Mouse (Mus musculus) left cerebral cortex, postnatal 36 days (tissue): ENCODE data around the gene Asgr1. TPM values are rescaled to one million over a fixed set of nuclear protein-coding genes. Genes with fewer than 3 reads are reported as not detected.

ENCODE experiments used
- DNase-seq, 2 experiments: peaks; one replicate each; pipeline ENCODE4 v3.0.0; 2021 to 2022; ENCODE audit warnings: low spot score in 2 of 2, mixed read lengths in 1 of 2
- intact Hi-C: fragments of 180-260 bp; cut with DNase I; formaldehyde crosslinking; loops from one replicate; pipeline ENCODE4 v1.15.1; 2025
- total RNA-seq, 2 experiments: library from RNA; stranded (reverse); gene quantifications; 2 replicates each; pipeline ENCODE4 v1.2.3; 2021

The Asgr1 gene
- total RNA-seq, 2 experiments from 2014 or later = 0.99 to 1.1 TPM

DNA sequence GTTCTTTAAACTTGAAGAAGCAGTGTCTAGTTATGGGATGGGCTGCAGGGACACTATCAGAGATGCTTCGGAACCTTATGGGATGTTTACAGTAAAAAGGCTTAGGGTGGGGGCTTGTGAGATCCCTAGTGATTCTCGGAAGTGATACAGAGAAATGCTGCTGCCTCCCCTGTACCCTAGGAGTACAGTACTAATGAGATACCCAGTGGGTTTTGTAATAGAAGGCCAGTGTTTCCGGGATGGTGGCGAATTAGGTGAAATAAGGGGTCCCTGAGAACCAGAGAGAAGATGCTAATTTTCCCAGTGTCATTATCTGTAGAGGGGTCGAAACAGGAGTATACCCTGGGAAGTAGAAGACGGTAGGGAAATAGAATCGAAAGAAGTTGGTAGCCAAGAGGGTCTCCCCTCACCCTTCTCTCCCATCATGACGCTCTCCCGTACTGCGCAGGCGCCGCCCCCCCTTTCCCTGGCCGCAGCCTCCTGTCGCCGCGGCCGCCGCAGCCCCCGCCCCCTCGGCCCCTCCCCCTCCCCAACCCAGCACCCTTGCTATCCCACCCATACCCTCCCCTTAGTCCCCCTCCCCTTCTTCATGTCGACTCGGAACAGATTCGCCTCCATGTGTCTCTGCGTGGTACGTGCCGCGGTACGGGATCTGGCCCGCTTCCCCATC lies 30.3 kb upstream of the Asgr1 start:
- no peak for DNase-seq
- intact Hi-C loops = no loop called here

GRCm38 (mm10) chr11:70024151-70024514 lies 29.8 kb upstream of the Asgr1 start:
- DNase-seq = no peak
- intact Hi-C loops = no loop called here

DNA sequence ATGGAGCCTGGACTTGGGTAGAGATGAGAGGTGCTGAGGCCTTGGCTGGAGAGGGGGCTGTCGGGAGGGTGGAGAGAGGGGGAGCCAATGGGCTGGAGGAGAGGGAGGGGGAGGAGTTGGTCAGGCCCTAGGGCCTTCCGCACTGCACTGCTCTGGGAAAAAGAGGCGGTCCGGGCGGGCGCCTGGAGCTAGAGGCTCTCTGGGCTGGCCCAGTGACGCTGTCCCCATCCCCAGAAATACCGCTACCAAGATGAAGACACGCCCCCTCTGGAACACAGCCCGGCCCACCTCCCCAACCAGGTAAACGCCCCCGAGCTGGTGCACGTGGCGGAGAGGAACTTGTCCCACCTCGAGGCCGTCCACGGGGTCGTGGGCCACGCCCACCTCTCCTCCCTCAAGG lies 27.2 kb upstream of the Asgr1 start:
- DNase-seq = no peak
- intact Hi-C loops = no loop called here

- intact Hi-C loops = no loop called here
- DNase-seq = peak in 1 of 2 experiments; percentile 44
Measured at GRCm38 (mm10) chr11:70027397-70027796, 26.5 kb upstream of the Asgr1 start.

DNA sequence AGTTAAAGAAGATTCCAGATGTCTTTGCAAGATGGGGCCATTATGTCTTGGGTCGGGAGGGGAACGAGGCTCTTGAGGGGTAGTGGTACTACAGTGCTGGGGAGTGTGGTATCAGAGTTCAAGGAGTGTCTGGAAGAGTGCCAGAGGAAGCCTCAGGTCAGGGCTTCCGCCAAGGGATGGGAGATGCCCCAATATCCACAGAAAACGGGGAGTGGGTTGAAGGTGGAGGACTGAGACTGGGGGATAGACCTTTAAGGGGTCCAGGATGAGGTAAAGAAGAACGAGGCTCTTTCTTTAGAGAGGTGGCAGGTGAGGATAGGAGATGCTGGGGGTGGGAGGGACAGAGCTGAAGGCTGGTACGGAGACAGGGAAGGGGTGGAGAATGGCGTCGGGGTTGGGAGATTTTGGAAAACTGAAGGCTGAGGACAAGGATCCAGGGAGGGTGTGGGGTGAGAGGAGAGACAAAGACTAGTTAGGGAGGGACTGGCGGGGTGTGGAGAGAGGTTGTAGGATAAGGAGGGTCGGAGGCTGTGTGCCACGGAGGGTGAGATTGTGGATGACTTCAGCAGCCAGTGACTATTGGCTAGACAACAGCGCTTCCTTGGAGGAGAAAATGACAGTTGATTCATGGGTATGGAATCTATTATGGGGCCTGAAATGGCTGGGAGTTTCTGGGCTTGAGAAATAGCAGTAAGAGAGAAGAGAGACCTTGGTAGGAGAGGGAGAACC lies 25.3 kb upstream of the Asgr1 start:
- DNase-seq = no peak
- intact Hi-C loops = no loop called here

DNA sequence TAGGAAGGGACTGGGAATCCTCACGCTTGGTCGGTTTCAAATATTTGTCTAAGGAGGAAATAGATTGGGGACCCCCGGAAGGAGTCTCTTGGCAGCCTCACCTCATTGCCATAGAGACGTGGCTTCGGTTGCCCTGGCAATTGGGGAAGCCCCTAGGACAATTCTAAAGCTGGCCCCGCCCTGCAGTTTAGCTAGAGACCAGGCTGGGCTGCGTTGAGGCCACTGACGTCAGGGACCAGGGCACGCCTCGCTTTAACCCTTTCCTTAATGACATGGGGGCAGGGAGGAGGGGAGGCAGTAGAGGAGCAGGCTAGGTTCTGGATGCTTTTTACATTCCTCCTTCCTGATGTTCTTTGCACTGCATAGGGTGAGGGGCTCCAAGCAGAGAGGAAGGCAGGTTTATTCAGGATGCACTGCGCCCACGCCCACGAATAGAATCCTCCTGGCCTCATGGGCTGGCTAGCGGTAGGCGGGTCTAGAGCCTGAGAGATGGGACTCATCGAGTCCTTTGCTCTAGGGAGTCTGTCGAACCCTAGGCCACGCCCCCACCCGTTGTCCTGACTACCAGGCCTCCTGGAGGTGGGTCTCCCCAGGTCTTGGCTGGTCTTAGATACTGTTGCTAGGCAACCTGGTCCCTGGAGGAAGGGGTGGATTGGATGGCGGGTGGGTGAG lies 24.6 kb upstream of the Asgr1 start:
- DNase-seq = peak; percentile 81 to 84

GRCm38 (mm10) chr11:70029829-70030550 lies 23.9 kb upstream of the Asgr1 start:
- no peak for DNase-seq
- intact Hi-C loops = no loop called here

More for the DNA sequence above, 24.6 kb upstream of the Asgr1 start:
- intact Hi-C loops = no loop called here

DNA sequence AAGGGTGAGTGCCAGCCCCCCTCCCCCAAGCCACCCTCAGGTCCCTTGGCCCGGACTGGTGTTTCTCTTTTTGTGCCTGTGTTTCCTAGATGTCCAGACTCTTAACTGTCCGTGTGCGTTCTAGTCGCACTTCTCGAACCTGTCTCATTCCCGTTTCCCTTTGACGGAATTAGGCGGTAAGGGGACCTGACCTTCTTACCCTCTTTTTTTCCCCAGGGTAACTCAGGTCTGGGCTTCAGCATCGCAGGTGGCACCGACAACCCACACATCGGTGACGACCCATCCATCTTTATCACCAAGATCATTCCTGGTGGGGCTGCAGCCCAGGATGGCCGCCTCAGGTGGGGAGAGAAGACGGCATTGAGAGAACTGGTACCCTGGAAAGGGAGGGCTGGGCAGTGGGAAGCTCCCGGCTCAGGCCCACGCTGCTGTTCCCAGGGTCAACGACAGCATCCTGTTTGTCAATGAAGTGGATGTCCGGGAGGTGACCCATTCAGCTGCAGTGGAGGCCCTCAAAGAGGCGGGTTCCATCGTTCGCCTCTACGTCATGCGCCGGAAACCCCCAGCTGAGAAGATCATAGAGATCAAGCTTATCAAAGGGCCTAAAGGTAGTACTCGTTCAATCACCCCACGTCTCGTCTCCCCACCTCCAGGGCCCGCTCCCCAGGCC lies 23.1 kb upstream of the Asgr1 start:
- intact Hi-C loops = no loop called here
- DNase-seq = no peak

DNA sequence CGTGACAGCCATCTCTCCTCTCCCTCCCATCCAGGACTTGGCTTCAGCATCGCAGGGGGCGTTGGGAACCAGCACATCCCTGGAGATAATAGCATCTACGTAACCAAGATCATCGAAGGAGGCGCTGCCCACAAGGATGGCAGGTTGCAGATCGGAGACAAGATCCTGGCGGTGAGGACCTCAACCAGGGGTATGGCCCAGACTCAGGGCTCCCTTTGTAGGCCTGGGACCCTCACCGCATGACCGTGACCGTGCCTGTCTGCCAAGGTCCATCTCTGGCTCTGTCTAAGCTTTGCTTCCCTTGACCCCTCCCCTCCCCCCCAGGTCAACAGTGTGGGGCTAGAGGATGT lies 22.6 kb upstream of the Asgr1 start:
- DNase-seq = no peak
- intact Hi-C loops = no loop called here

DNA sequence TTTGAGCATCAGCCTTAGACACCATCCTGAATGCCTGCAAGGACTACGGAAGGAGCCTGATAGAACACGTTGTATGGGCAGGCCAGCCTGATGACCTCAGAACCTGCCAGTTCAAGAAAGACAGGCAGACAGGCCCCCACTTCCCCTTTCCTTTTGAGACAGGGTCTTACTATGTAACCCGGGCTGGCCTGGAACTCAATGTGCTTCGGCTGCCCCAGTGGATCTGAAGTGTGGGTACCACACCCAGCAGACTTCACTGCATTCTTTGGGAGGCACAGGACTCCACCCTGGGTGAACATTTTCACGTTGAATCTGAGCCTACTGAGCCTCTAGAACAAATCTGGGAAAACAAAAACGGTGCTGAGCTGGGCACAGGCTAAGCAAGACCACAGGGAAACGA lies 15.7 kb upstream of the Asgr1 start:
- no peak for DNase-seq
- intact Hi-C loops = no loop called here

GRCm38 (mm10) chr11:70039631-70040030 lies 14.3 kb upstream of the Asgr1 start:
- no peak for DNase-seq
- intact Hi-C loops = no loop called here

- DNase-seq = no peak
- intact Hi-C loops = no loop called here
Measured at GRCm38 (mm10) chr11:70040184-70040583, 13.7 kb upstream of the Asgr1 start.

DNA sequence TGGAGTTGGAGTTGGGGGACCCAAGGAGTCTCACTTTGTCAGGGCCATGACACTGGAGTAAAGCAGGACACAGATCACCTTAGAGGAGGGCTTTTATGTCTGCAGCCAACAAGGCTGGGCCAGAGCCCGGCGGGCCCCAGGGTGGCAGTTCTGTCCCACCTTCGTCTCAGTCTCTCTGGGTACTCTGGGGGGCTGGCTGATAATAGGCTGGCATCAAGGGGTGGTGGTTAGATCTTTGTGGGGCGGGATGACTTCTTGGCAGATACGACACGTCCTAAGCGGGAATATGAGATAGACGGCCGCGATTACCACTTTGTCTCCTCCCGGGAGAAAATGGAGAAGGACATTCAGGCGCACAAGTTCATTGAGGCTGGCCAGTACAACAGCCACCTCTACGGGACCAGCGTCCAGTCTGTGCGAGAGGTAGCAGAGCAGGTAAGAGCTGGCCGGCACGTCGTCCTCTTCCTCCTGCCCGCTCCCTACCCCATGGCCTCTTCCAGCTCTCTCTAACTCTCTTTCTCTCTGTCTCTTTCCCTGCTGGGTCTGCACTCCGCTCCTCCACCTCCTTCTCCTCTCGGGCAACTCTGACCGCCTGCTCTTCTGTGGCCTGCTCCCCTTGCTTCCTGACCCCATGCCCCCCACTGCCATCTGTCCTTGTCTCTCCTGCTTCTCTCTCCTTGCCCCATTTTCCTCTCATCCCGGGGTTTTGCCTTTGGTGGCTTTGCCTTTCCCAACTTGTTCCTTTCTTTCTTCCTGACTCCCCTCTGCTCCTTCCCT lies 11.4 kb upstream of the Asgr1 start:
- no peak for DNase-seq
- intact Hi-C loops = no loop called here

- intact Hi-C loops = no loop called here
- no peak for DNase-seq
Measured at GRCm38 (mm10) chr11:70043665-70044064, 10.2 kb upstream of the Asgr1 start.

GRCm38 (mm10) chr11:70045435-70045834 lies 8.4 kb upstream of the Asgr1 start:
- DNase-seq = no peak
- intact Hi-C loops = no loop called here

DNA sequence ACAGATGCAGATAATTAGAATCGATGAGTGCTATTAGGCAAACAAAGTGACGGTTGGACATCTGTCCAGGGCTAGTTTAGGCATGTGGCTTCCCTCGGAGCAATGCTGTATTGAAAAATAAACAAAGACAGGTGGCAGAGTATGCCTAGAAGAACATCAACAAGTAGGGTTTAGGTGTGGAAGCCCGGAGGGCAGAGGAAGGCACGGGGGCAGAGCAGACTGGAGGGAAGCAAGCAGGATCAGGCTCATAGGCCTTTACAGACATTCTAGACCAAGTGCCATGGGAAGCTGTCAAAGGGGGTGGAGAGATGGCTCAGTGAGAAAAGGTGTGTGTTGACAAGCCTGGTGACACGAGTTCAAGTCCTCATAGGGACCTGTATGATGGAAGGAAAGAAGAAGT lies 4.5 kb upstream of the Asgr1 start:
- intact Hi-C loops = no loop called here
- no peak for DNase-seq

- intact Hi-C loops = no loop called here
- DNase-seq = no peak
Measured at GRCm38 (mm10) chr11:70049816-70050215, 4.1 kb upstream of the Asgr1 start.

GRCm38 (mm10) chr11:70053156-70053555 lies 729 bp upstream of the Asgr1 start:
- no peak for DNase-seq
- intact Hi-C loops = no loop called here

DNA sequence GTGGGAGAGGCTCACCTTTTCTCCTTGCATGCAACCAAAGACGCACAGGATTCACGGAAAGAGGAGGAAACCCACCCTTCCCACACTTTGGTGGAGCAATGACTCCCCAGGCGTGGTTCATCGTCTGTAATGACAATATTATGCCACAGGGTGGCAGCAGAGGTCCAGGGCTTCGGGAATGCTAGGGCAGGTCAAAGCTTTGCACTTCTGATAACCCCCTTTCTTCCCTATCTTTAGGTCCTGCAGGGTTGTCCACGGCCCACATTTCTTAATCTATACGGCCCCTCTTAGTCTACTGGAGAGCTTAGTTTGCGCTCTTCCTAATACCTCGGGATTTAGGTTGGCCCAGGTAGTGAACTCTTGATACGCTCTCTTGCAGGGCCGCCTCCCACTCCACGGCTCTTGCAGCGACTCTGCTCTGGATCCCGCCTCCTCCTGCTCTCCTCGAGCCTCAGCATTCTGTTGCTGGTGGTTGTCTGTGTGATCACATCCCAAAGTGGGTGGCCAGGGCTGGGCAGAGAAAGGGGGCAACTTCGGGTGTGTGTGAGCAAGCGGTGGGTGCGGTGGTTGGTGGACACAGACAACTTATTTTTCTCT lies 1.8 kb downstream of the Asgr1 start:
- peak in 1 of 2 experiments; percentile 55 for DNase-seq
- intact Hi-C loops = loop anchor here (5.0 kb wide), 1 partner anchor 157 kb away; the partner anchor contains the start of gene Slc16a11
